Mouse (Mus musculus): ENCODE measurements around the gene Ddi2.

DNA sequence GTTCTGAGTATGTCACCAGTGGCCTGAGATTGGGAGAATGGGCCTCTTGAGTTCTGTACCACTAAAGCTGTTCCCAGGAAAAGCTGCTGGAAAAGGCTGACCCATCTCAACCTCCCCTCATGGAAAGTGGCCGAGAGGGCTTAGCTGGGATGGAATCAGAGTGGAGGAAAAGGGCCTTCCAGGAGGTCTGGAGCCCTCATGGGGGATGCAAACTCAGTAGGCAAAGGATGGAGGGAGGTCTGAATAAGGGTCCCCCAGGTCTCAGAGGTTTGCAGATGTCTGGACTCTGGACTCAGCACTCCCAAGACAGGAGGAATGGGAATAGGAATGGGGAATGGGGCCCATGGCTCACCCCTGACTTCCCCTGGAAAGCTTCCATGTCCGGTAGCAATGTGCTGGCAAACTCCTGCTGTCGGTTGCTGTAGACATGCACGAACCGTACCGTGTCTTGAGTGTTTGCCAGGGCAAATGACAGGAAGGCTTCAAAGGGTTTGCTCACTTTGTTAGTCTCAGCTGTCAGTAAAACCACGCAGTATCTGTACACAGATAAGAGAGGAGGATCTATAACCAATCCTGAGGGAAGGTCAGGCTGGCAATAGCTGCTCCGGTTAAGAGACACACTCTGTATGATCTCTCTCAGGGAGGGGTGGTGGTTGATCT is 46.4 kb upstream of the Ddi2 start:
- TF ChIP-seq CTCF (IDR thresholded peaks at IDR 0.05; ENCODE audit: extremely low read depth, insufficient read length, insufficient replicate concordance, low read depth, low read length): no peak
- TF ChIP-seq POLR2A (IDR thresholded peaks at IDR 0.05; ENCODE audit: low read depth, low read length): no peak
